Mouse (Mus musculus) adrenal gland, postnatal 14 days (tissue): ENCODE measurements around the gene Gm6217. TPM values are rescaled to one million over a fixed set of nuclear protein-coding genes. Genes with fewer than 3 reads are reported as not detected.
"Not testable (repeated sequence)": the region's sequence is repeated elsewhere in the genome, so short reads cannot be mapped to it uniquely, and the experiment has no call there.

Source experiments
- DNase-seq: peaks from one replicate; pipeline ENCODE4 v3.0.0; 2021; ENCODE audit warnings: mixed read lengths
- long read RNA-seq, 2 experiments: library from polyadenylated mRNA; stranded (forward); transcript quantifications; one replicate each; pipeline ENCODE4 v2.0.0; 2021
- total RNA-seq: library from RNA; stranded (reverse); gene quantifications from 2 replicates; pipeline ENCODE4 v1.2.3, GENCODE M21; 2021

The Gm6217 gene
- not detected in 2 replicates for total RNA-seq
- long read RNA-seq, experiment 1 = 0 reads
- long read RNA-seq, experiment 2 = 0 reads

DNA sequence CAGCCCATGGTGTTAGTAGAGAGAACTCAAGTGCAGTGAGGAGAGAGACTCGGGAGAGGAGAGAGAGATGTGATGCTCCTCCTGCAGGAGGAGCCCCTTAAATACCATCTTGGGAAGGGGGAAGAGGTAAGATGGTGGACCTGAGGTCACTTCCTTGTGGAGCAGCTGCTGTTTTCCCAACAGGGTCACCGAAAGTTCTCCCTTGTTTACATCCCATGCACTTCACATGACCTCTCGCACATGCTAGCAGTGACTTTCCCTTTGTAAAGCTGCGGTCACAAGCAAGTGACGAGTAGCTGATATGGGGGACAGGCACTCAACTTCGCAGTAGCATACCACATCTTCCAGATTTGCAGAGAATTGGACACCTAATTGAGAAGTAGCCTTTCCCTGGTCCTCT, at the start of gene Gm6217:
Gene Gm6217, minus strand, starts transcription at position 74 of the 400 bp plus-strand sequence.
- DNase-seq = not testable (repeated sequence)

DNA sequence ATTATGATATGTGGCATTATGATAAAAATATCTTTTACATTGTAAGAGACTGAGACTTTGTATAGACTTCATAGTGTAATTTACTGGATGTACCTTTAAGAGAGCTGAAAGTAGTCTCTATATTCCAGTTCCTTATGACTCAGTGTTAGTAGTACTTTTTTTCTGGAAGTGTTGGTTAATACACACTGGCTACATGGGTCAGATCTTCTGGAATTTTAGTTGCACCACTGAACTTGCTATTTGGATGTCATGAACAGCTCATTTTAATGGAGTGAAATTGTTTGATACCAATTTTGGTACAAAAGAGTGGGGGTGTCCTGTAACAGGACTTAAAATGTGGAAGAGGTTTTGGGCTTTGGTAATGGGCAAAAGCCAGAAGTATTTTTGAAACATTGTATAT, 46.6 kb upstream of the Gm6217 start:
- DNase-seq = no peak

- DNase-seq = peak; percentile 36
Observed at GRCm38 (mm10) chr1:82975750-82976149, 44.6 kb upstream of the Gm6217 start.

- peak; percentile 21 for DNase-seq
Observed at GRCm38 (mm10) chr1:82974342-82974741, 43.1 kb upstream of the Gm6217 start.

- no peak for DNase-seq
Observed at GRCm38 (mm10) chr1:82973901-82974300, 42.7 kb upstream of the Gm6217 start.

DNA sequence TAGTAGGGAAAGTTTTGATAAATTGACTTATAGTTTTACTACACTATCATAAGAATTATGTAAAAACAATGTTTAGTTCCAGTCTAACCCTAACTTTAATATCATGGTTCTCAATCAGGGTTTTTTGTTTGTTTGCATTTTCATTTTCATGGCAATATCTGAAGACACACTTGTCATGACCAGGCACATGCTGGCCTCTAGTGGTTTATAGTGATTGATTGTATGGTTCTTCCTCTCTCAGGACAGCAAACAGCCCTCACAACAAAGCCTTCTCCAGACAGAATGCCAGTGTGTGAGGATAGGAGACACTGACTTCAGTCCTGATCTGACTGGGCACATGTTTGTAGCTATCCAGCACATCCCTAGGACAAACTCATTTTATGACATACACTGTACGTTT, 42.0 kb upstream of the Gm6217 start:
- no peak for DNase-seq

DNA sequence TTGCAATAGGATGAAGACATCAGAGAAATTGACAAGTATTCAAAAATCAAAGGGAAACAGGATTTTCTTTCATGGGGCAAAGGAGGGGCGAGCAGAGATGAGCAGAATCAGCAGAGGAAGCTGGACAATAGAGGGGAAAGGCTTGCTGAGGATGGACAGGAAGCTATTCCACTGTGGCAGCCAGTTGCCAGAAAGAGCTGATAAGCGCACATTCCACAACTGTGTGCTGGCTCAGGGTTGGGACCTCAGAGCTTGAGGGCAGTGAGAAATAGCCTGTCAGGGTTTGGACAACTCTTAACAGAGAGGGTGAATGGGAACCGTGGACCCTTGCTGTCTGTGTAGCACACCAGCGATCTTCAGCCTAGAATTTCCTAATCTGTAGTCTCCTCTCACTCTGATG, 40.8 kb upstream of the Gm6217 start:
- DNase-seq = peak; percentile 58

DNA sequence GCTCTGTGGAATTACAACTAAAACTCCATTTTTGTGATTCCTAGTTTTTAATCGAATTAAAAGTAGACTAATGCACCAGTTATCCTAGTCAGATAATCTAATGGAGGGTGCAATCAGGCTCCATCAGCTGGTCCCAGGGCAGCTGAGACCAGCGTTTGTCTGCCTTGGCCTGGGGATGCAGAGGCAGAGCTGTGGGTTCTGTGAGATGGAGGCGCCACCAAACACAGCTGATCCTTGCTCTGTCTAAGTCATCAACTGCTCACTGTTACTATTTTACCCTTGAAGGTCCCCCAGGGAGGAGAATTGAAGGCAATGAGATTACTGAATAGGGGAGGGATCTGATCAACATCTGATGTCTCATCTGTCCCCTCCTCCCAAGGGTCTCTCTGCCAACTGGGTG, 35.2 kb upstream of the Gm6217 start:
- no peak for DNase-seq

DNA sequence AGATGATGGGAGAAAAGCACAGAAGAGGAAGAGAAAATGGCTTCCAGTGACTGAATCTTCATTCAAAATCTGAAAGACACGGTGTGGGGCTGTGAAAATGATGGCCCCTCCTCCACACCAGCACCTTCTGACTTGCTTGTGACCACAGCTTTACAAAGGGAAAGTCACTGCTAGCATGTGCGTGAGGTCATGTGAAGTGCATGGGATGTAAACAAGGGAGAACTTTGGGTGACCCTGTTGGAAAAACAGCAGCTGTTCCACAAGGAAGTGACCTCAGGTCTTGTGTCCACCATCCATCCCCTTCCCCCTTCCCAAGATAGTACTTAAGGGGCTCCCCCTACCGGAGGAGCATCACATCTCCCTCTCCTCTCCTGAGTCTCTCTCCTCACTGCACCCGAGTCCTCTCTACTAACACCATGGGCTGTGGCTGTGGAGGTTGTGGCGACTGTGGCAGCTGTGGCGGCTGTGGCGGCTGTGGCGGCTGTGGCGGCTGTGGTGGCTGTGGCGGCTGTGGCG, 28.7 kb upstream of the Gm6217 start, which contains the start of gene Gm47955:
Gene Gm47955, plus strand, starts transcription at position 417 of the 516 bp plus-strand sequence.
- DNase-seq = no peak

- not testable (repeated sequence) for DNase-seq
Observed at GRCm38 (mm10) chr1:82955913-82956312, 24.7 kb upstream of the Gm6217 start, which contains the start of gene Gm7544. Gene Gm7544 (minus strand): TSS chr1:82956013.

DNA sequence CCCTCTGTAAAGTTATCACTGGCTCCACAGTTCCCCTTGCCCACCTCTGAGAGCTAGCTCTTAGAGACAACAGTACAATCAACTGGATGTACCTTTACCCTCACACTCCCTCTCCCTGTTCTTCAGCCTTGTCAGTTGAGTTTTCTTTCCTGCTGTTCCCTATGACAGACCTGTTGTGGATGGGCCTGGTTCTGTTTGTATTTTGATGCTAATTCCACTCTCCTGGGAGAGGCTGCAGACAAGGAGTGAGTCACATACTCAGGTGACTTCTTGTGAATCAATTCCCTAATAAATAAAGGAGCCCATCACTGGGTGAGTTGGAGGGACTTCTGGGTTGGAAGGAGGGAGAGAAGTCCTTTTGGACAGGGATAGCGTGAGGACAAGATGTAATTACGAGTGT, 17.4 kb upstream of the Gm6217 start:
- DNase-seq = no peak

GRCm38 (mm10) chr1:82946029-82946428, 14.8 kb upstream of the Gm6217 start:
- not testable (repeated sequence) for DNase-seq

- DNase-seq = not testable (repeated sequence)
Observed at GRCm38 (mm10) chr1:82943295-82943694, 12.1 kb upstream of the Gm6217 start, which contains the start of gene A030003K21Rik. Gene A030003K21Rik (minus strand): TSS chr1:82943388.

DNA sequence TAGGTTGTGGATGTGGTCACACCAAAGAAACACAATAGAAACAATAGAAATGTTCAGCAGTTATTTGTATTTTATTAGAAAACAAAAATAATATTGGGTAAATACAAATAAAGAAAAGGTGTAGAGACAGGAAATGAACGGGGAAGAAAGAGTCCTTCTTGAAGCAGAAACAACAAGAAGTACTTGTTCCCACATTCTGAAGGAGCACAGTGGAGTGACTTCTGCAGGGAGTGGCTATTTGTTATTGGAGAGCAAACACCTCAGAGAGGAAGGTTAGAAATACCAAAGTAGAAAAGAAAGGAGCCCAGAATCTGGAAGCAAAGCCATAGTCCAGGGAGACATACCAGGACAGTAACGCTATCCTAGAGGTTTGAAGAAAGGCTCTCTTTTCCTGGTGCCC, 11.3 kb upstream of the Gm6217 start:
- not testable (repeated sequence) for DNase-seq

GRCm38 (mm10) chr1:82938666-82939065, 7.5 kb upstream of the Gm6217 start:
- no peak for DNase-seq

DNA sequence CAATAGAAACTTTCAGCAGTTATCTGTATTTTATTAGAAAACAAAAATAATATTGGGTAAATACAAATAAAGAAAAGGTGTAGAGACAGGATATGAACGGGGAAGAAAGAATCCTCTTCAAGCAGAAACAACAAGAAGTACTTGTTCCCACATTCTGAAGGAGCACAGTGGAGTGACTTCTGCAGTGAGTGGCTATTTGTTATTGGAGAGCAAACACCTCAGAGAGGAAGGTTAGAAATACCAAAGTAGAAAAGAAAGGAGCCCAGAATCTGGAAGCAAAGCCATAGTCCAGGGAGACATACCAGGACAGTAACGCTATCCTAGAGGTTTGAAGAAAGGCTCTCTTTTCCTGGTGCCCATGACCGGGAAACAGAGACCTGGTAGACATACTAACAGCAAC, 641 bp downstream of the Gm6217 start:
- not testable (repeated sequence) for DNase-seq

DNA sequence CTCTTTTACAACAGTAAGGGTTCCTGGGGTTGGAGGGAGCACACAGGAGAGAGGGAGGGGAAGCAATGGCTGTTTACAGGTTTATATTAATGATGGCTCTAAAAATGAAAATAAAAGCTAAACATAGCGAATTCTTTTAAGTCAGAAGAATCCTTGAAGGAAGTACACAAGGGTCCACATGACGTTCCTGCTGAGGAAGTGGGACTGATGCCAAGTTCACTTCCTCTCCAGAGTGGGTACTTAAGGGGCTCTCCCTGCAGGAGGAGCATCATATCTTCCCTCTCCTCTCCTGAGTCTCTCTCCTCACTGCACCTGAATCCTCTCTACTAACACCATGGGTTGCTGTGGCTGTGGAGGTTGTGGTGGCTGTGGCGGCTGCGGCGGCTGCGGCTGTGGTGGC, 6.5 kb downstream of the Gm6217 start, which contains the start of gene A030014E15Rik:
Gene A030014E15Rik, plus strand, starts transcription at position 268 of the 400 bp plus-strand sequence.
- DNase-seq = peak; percentile 20

DNA sequence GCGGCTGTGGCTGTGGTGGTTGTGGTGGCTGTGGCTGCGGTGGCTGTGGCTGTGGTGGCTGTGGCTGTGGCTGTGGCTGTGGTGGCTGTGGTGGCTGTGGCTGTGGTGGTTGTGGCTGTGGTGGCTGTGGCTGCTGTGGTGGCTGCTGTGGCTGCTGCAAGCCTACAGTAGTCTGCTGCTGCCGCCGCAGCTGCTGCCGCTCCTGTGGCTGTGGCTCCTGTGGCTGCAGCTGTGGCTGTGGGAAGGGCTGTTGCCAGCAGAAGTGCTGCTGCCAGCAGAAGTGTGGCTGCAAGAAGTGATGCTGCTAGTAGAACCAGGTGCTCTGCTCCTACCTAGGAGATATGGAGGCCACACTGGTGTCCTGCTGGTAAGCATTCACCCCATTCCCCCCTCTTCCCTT, 17.8 kb downstream of the Gm6217 start:
- not testable (repeated sequence) for DNase-seq

DNA sequence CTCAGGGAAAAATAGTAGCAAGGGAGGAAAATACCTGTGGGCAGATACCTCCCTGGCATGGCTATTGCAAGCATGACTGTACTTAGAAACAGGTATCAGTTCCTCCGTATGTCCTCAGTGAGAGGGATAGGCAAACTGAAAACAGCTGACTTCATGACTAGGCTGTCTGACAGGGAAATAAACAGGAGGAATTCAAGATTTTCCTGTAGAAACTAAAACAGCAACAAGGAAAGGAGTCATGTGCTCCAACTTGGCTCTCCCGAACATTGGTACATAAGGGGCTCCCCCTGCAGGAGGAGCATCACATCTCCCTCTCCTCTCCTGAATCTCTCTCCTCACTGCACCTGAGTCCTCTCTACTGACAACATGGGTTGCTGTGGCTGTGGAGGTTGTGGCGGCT, 18.2 kb downstream of the Gm6217 start, which contains the start of gene A030005L19Rik:
Gene A030005L19Rik, plus strand, starts transcription at position 301 of the 400 bp plus-strand sequence.
- no peak for DNase-seq

DNA sequence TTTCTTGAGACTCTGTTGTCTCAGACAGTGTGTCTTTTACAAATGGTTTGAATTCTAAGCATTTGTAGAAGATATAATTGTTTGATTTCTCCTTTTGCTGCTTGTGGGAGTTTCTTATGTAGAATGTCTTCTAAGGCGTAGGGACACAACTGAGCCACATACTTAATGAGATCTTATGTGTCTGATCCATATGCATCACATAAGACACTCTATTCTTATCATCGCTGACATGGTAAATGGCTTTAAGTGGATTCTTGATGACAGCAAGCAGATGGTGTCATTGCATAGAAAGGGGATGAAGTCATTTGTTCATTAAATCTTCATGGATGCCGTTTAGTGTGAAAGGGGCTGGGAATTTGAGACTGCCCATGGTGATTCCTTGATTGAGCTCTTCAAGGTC, 25.3 kb downstream of the Gm6217 start:
- DNase-seq = no peak

GRCm38 (mm10) chr1:82901201-82901600, 30.0 kb downstream of the Gm6217 start:
- DNase-seq = no peak

GRCm38 (mm10) chr1:82900567-82900966, 30.6 kb downstream of the Gm6217 start:
- no peak for DNase-seq

DNA sequence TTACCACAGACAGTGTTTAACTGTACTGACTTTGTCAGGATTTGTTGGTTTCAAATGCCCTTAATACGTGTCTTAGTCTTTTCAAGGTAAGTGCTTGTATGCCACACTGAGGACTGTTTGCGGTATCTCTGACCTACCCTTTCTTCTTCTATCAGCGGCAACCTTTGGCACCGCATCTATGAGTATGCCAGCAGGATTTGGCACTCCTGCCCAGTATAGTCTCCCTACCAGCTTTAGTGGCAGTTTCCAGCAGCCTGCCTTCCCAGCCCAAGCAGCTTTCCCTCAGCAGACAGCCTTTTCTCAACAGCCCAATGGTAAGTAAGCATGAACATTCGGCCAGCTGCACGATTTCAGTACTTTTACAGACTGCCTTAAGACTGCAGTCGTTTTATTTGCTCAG, 37.9 kb downstream of the Gm6217 start:
- no peak for DNase-seq
